Mouse (Mus musculus) CD4-positive, CD25-positive, alpha-beta regulatory T cell, adult 4 months (primary cell): ENCODE data around the gene Arid3c. TPM values are rescaled to one million over a fixed set of nuclear protein-coding genes. Genes with fewer than 3 reads are reported as not detected.
A peak's percentile ranks its signal among the peaks of the same experiment; 100 is the strongest.
"Not testable (repeated sequence)": the region's sequence is repeated elsewhere in the genome, so short reads cannot be mapped to it uniquely, and the experiment has no call there.

ENCODE experiments used
- ATAC-seq: one replicate; pipeline ENCODE4 v1.8.0; 2017
- polyA plus RNA-seq, 2 experiments: library from polyadenylated mRNA; unstranded; fragments of 100-300 nt; shearing (Covaris generic); gene quantifications; one replicate each; pipeline ENCODE4 v1.2.1; 2017

Gene Arid3c
- polyA plus RNA-seq: not detected

DNA sequence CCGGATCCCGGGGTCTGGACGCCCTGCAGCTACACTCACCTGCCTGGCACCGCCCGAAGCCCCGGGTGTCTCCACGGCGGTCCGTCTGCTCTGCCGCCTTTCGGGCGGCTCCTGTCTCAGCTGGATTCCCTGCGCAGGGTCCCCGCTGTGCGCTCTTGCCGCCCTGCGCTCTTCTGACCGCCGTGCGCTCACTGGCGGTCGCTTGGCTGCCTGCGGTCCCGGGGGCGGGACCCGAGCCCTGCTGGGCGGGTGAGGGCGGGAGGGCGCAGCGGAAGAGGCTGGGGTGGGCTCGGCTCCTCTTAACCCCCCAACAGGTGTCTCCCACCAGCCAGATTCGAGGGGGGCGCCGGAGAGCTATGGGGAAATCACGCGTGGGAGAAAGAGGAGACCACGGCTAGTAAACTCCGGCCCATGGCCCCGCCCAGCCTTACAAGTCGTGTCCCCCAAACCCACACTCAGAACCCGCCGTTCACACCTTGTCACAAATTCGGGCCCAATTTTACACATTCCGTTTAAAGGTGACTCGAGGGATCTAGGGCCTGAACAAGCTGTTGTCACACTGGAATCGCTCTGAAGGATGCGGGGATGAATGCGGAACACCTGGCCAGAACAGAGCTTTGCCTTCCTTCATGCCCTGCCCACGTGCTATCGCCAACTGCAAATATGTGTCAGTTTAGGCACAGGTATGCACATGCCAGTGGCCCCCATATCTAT lies at the start of gene Arid3c:
Arid3c (minus strand) TSS at position 91 of the 714 bp plus-strand sequence.
- peak; percentile 56 for ATAC-seq

DNA sequence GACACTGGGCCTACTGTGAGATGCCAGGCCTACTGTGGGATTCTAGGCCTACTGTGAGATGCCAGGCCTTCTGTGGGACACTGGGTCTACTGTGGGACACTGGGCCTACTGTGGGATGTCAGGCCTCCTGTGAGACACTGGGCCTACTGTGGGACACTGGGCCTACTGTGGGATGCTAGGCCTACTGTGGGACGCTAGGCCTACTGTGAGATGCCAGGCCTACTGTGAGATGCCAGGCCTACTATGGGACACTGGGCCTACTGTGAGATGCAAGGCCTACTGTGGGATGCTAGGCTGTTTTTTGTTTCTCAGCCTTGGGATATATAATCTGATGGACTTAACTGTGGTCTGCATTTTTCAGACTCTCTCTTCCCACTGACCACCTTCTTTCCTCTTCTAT lies 44.9 kb upstream of the Arid3c start:
- ATAC-seq: not testable (repeated sequence)

- peak; percentile 51 for ATAC-seq
Observed at GRCm38 (mm10) chr4:41774506-41774905, 43.6 kb upstream of the Arid3c start.

DNA sequence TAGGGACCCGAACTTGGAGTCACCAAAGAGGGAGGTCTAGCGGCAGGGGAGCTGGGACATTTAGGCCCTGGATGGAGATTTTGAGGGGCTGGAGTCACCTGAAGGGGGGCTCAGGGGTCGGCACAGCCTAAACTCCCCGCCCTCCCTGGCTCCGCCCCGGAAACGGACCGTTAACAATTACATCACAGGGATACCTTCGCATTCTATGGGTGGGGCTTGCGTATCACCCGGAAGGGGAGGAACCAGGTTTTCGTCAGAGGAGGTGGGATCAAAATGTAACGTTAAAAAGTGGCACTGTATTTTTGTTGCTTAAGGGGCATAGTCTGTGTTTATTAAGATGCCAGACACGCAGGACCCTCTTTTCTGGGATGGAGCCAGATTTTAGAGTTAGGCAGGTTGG lies 43.1 kb upstream of the Arid3c start, which contains the start of gene Ccl27a:
Ccl27a (minus strand) TSS at position 246 of the 400 bp plus-strand sequence.
- peak; percentile 66 for ATAC-seq

- ATAC-seq: not testable (repeated sequence)
Observed at GRCm38 (mm10) chr4:41773502-41773901, 42.6 kb upstream of the Arid3c start.

- ATAC-seq: not testable (repeated sequence)
Observed at GRCm38 (mm10) chr4:41772946-41773345, 42.0 kb upstream of the Arid3c start.

DNA sequence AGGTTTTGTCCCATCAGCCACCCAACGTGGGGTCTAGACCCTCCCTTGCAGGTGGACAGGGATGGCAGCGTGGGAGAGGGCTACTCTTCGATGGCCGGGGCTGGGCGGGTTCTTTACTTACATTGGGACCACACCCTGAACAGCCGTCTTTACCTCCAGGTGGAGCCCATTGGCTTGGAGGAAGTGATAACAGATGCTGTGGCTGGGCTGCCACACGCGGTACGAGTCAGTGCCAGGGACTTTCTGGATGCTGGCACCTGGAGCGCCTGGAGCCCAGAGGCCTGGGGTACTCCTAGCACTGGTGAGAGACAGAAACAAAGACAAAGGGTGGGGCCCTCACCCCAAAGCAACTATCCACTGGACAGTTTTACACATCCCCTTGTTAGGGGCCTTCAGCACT lies 36.4 kb upstream of the Arid3c start:
- not testable (repeated sequence) for ATAC-seq

DNA sequence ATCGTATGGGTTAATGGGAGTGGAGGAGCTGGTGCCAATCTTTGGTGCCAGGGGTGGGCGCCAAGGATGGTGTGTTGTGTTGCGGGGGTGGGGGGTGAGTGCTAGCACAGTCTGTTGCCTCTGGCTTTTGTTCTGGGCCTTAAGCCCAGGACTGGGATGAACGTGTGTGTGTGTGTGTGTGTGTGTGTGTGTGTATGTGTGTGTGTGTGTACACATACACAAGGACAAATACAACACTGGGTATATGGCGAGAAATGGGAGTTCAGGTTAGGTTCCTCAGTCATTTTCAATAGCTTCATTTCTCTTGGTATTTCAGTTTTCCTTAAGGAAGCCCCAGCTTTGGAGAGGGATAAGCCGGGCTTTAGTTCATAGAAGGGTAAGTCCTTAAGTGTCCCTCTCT lies 32.2 kb upstream of the Arid3c start:
- not testable (repeated sequence) for ATAC-seq

DNA sequence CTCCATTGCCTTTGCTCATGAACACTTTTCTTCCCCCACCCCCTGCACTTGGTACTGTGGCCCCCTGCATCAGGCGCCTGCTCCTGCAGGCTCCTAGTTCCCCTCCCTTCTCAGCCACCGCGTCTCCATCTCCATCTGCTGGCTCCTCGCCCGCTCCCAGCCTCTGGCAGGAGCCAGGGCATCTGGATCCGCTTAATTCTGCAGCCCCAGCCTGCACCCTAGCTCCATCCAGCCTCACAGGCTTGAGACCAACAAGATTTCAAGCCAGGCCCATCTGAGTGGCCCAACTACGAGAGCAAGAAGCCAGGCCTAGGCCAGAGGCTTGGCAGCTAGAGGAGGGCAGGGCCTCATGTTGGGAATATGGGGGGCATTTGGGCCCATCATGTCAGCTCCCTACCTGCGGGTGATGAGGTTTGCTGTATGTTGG lies 31.8 kb upstream of the Arid3c start:
- not testable (repeated sequence) for ATAC-seq

GRCm38 (mm10) chr4:41762099-41762687 lies 31.3 kb upstream of the Arid3c start:
- ATAC-seq: no peak

DNA sequence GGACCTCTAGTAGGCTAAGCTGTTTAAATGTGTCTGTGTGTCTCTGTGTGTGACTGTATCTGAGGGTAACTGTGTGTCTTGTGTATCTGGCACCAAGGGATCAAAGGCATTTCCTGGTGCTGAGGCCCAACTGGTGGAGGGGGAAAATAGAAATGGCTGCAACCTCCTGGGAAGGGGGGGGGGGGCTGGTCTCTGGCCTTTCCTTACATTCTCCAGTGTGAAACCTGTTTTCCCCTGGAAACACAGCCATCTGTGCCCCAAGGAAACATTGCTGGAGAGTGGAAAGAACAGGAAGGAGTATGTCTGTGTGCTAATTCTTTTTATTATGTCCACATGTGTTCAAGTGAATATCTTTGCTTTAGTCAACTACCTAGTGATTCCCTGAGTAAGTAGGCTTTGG lies 30.7 kb upstream of the Arid3c start:
- ATAC-seq: no peak

GRCm38 (mm10) chr4:41760911-41761310 lies 30.0 kb upstream of the Arid3c start:
- no peak for ATAC-seq

DNA sequence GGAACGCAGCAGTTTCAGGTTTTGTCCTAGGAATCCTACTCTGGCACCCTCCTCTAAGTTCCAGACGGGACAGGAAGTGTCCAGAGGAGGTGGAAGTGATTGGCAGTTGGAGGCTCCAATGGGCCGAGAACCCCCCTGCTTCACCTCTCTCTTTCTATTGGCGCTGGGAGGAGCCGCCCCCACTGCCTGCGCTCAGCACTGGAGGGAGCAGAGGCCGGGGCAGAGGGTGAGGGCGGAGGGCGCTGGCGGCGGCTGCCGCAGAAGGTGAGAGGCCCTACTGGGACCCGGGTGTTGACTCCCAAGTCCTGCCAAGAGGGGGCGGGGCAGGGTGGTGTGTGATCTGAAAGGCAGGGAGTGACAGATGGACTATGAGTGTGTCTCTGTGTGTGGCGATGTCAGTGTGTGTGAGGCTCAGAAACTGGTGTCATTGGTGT lies 29.4 kb upstream of the Arid3c start:
- ATAC-seq: no peak

DNA sequence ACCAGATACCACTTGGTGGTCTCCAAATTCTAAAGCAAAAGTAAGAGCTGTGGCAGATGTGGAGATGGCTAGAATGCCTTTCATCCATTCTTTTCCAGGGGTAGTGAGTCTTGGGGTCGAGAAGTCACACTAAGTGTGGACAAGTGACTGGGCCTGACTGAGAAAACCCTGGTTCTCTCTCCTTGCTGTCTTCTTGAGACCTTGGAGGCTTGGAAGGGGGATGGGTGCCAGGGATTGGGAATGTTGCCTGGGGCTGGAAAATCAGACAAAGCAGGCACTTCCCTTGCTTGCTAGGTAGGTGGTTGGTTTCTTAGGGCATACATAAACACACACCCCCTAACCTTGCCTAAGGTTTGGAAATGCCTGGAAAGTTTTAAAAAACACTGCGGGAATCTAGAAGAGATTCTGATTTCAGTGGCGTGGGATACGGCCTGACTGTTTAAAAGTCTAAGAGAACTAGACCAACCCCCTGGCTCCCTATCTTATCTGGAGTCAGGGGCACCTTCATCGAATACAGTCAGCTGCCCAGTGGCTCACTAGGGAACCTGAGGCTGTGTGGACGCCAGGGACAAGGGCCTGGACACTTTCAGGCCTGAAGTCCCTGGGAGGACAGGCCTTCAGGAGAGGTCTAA lies 28.8 kb upstream of the Arid3c start:
- no peak for ATAC-seq

GRCm38 (mm10) chr4:41759206-41759605 lies 28.3 kb upstream of the Arid3c start:
- ATAC-seq: no peak

DNA sequence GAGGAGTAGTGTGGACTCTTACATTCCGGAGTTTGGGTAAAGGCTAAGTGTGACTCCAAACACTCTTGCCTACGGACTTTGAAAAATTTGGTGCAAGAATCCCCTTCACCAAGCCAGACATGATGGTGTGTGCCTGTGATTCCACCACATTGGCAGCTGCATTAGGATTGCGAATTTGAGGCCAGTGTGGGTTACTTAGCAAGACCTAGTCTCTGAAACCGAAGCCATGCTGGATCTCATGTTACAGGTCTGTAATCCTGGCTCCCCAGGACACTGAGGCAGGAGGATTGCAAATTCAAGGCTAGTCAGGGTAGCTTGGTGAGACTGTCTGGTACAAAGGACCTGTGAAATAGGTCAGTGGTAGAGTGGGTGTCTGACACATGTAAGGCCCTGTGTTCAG lies 27.8 kb upstream of the Arid3c start:
- no peak for ATAC-seq

DNA sequence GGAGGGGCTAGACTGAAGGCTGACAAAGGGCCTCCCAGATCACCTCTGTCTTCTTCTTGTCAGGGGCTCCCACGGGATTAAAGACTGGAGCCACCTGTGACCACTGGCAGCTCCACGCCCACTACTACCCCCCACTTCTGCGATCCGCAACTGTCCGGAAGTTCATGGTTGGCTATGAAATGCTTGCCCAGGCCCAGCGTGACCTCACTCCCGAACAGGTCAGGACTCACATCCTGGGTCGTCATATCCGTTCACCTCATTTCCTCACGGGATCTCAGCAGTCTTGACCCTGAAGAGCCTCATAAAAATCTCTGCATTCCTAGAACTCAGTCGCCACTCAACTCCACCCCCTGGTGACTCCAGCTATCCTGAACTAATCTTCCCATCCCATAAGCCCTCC lies 27.1 kb upstream of the Arid3c start:
- ATAC-seq: no peak

DNA sequence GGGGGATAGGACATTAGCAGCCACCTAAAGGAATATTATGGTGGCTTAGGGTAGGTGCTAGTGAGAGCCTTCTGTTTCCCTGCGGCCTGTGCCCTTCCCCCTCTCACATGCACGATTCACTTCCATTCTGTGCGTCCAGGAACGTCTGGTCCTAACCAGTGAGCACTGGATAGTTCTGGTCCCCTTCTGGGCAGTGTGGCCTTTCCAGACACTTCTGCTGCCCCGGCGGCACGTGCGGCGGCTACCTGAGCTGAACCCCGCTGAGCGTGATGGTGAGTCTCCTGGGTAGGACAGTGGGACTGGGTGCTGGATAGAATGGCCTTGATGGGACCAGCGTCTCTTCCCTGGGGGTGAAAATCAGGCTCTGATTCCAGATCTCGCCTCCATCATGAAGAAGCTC lies 26.4 kb upstream of the Arid3c start:
- ATAC-seq: no peak

DNA sequence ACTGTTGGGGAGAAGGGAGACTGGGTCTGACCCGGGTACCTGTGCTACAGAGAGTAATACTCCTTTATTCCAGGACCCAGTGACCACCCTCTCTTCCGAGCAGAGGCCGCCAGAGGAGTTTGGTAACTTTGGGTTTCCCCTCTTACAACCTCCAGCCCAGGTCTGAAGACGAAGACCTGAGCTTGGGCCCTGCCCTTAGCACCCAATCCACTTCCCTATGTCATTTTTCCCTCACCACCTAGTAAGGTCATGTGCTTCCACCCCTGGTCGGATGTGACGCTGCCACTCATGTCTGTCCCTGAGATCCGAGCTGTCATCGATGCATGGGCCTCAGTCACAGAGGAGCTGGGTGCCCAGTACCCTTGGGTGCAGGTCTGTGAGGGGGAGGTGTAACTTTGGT lies 25.5 kb upstream of the Arid3c start:
- ATAC-seq: no peak

DNA sequence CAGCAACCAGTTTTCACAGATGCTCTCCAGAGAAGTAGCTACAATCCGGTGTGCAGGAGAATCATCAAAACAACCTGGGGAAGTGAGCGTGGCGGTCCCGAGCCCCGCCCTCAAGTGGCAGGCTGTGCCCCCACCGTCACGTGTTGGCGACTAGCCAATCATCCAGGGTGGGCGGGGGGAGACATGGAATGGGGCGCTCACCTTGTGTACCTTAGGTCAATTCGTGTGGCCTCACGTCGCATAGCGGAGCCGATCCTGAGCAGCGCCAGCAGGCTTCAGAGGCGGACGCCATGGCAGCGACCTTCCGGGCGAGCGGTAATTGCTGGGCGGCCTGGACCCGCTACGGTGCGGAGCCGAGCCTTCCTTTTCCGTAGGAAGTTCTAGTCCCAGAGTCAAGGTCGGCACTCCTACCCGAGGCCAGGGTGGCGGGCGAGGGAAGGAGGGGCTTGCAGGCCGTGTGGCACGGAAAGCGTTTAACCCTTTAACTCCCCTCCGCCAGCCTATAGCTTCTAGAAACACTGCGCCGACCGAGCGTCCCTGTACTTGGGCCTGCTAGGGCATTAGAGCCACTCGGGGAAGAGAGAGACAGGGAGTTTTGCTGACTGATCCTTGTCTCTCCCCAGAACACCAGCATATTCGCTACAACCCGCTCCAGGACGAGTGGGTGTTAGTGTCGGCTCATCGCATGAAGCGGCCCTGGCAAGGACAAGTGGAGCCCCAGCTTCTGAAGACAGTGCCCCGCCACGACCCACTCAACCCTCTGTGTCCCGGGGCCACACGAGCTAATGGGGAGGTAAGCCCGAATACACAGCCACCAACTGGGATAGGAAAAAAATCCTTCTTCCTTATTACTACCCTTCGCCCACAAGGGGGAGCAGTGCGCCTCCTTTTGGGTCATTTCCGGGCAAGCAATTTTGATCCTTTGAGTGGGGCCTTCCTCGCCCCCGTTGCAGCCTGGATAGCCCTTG lies 24.7 kb upstream of the Arid3c start, which contains the start of gene Sigmar1:
Sigmar1 (minus strand) TSS at position 820 of the 968 bp plus-strand sequence.
- ATAC-seq: peak; percentile 86

- peak; percentile 59 for ATAC-seq
Observed at GRCm38 (mm10) chr4:41754797-41755337, 23.9 kb upstream of the Arid3c start, which contains the start of gene Galt. TSS of gene Galt (plus strand) at chr4:41755228.

GRCm38 (mm10) chr4:41745021-41745420 lies 14.1 kb upstream of the Arid3c start:
- no peak for ATAC-seq
